Mouse (Mus musculus) CH12.LX (cell line): ENCODE measurements around the gene Pced1b.

ENCODE experiments used
- CHD2 ChIP-seq: IDR thresholded peaks from 2 replicates; pipeline ENCODE4 v1.6.1; 2011; ENCODE audit warnings: low read length, improper control_type of control experiment
- CTCF ChIP-seq, 2 experiments: IDR thresholded peaks in 1 of 2; conservative IDR thresholded peaks in 1 of 2; 2 replicates each; pipeline ENCODE4 v1.5.1; 2011 to 2012; ENCODE audit warnings: low read depth in 2 of 2, low read length in 2 of 2, improper control_type of control experiment in 1 of 2, inconsistent platforms in 1 of 2, mild to moderate bottlenecking in 1 of 2, moderate library complexity in 1 of 2
- E2F4 ChIP-seq: IDR thresholded peaks from 2 replicates; pipeline ENCODE4 v1.6.1; 2011; ENCODE audit warnings: low read depth, low read length, improper control_type of control experiment; ENCODE audit not compliant: insufficient replicate concordance
- MAZ ChIP-seq: IDR thresholded peaks from 2 replicates; pipeline ENCODE4 v1.6.1; 2012; ENCODE audit warnings: low read depth, mild to moderate bottlenecking, inconsistent platforms, low read length, improper control_type of control experiment, moderate library complexity
- POLR2A ChIP-seq: IDR thresholded peaks from 2 replicates; pipeline ENCODE4 v1.6.1; 2011; ENCODE audit warnings: low read depth, mild to moderate bottlenecking, improper control_type of control experiment, low read length
- RAD21 ChIP-seq: IDR thresholded peaks from 2 replicates; pipeline ENCODE4 v1.6.1; 2011; ENCODE audit warnings: low read depth, mild to moderate bottlenecking, low read length, improper control_type of control experiment, moderate library complexity
- SIN3A ChIP-seq: IDR thresholded peaks from 2 replicates; pipeline ENCODE4 v1.6.1; 2012; ENCODE audit warnings: low read length, improper control_type of control experiment, inconsistent platforms
- TBP ChIP-seq: conservative IDR thresholded peaks from 2 replicates; pipeline ENCODE4 v1.6.1; 2011; ENCODE audit warnings: low read depth, low read length, improper control_type of control experiment
- TCF12 ChIP-seq: IDR thresholded peaks from 2 replicates; pipeline ENCODE4 v1.6.1; 2014; ENCODE audit warnings: low read depth, mild to moderate bottlenecking, inconsistent platforms, low read length, improper control_type of control experiment
- UBTF ChIP-seq: IDR thresholded peaks from 2 replicates; pipeline ENCODE4 v1.6.1; 2012; ENCODE audit warnings: low read depth, mild to moderate bottlenecking, inconsistent platforms, low read length, improper control_type of control experiment, moderate library complexity
- USF1 ChIP-seq: IDR thresholded peaks from 2 replicates; pipeline ENCODE4 v1.6.1; 2014; ENCODE audit warnings: low read depth, mild to moderate bottlenecking, inconsistent platforms, low read length, improper control_type of control experiment
- ZNF384 ChIP-seq: IDR thresholded peaks from 2 replicates; pipeline ENCODE4 v1.6.1; 2012; ENCODE audit warnings: low read depth, low read length, improper control_type of control experiment, inconsistent platforms

GRCm38 (mm10) chr15:97404998-97405397, 158.1 kb downstream of the Pced1b start:
- no peak for TF ChIP-seq MAZ
- TF ChIP-seq POLR2A, result no peak
- TF ChIP-seq ZNF384, result no peak
- TF ChIP-seq SIN3A, result no peak
- no peak for TF ChIP-seq E2F4
- no peak for TF ChIP-seq TCF12
- no peak for TF ChIP-seq CTCF (conservative IDR thresholded peaks at IDR 0.05 in 1 of 2, IDR thresholded peaks at IDR 0.05 in 1 of 2; ENCODE audit: low read depth in 2 of 2, low read length in 2 of 2)
- no peak for TF ChIP-seq TBP
- TF ChIP-seq RAD21, result no peak
- no peak for TF ChIP-seq USF1
- TF ChIP-seq CHD2, result no peak
- TF ChIP-seq UBTF, result no peak
